Mouse (Mus musculus) erythroblast, embryonic 14.5 days (primary cell): Measurements from ENCODE around the gene Dtx3.

Experiments
- GATA1 ChIP-seq: IDR thresholded peaks from 2 replicates; pipeline ENCODE4 v1.6.1; 2012; ENCODE audit warnings: low read length, inconsistent platforms, mixed read lengths
- TAL1 ChIP-seq: IDR thresholded peaks from 3 replicates; pipeline ENCODE4 v1.6.1; 2012; ENCODE audit warnings: low read length, inconsistent platforms, mixed read lengths

GRCm38 (mm10) chr10:127226318-127226895 lies 30.9 kb upstream of the Dtx3 start:
- no peak for TF ChIP-seq TAL1
- no peak for TF ChIP-seq GATA1
